Mouse (Mus musculus) heart, embryonic 14.5 days (tissue): ENCODE results near the gene Pttg1ip. TPM values are rescaled to one million over a fixed set of nuclear protein-coding genes. Genes with fewer than 3 reads are reported as not detected.
A peak's percentile ranks its signal among the peaks of the same experiment; 100 is the strongest.

Experiments
- ATAC-seq: fragments of 200-750 bp; cut with Nextera tagmentation; 2 replicates; pipeline ENCODE4 v1.8.0; 2017; ENCODE audit warnings: low read depth, moderate TSS enrichment; ENCODE audit not compliant: insufficient number of reproducible peaks, insufficient read depth, low FRiP score
- H3K27ac ChIP-seq, 2 experiments: fragments of 200-500 bp in 1 of 2; fragments of 300-500 bp in 1 of 2; sonication (generic) in 1 of 2; replicated peaks in 1 of 2; 2 replicates each; pipeline ENCODE4 v1.5.1; 2012 to 2014; ENCODE audit warnings: low read depth in 2 of 2, low read length in 2 of 2, control low read depth in 1 of 2, mild to moderate bottlenecking in 1 of 2, mixed read lengths in 1 of 2; ENCODE audit not compliant: control insufficient read depth in 1 of 2, insufficient read depth in 1 of 2
- H3K27me3 ChIP-seq: fragments of 300-500 bp; sonication (generic); 2 replicates; pipeline ENCODE4 v1.6.1; 2014; ENCODE audit warnings: mild to moderate bottlenecking, low read length, control low read depth; ENCODE audit not compliant: control insufficient read depth, insufficient read depth
- H3K36me3 ChIP-seq: fragments of 300-500 bp; sonication (generic); 2 replicates; pipeline ENCODE4 v1.6.1; 2014; ENCODE audit warnings: mild to moderate bottlenecking, control low read depth, low read length, mixed read lengths; ENCODE audit not compliant: control insufficient read depth, insufficient read depth
- H3K4me1 ChIP-seq, 2 experiments: fragments of 200-500 bp in 1 of 2; fragments of 300-500 bp in 1 of 2; sonication (generic) in 1 of 2; 2 replicates each; pipeline ENCODE4 v1.6.1; 2012 to 2014; ENCODE audit warnings: low read length in 2 of 2, control low read depth in 1 of 2, mixed read lengths in 1 of 2; ENCODE audit not compliant: control insufficient read depth in 2 of 2, insufficient read depth in 2 of 2
- H3K4me2 ChIP-seq: fragments of 300-500 bp; sonication (generic); 2 replicates; pipeline ENCODE4 v1.6.1; 2014; ENCODE audit warnings: mild to moderate bottlenecking, low read length
- H3K4me3 ChIP-seq, 2 experiments: fragments of 200-500 bp in 1 of 2; fragments of 300-500 bp in 1 of 2; sonication (generic) in 1 of 2; 2 replicates each; pipeline ENCODE4 v1.5.1; 2012 to 2014; ENCODE audit warnings: low read length in 2 of 2, mild to moderate bottlenecking in 2 of 2, control low read depth in 1 of 2, low read depth in 1 of 2, moderate library complexity in 1 of 2; ENCODE audit not compliant: control insufficient read depth in 1 of 2, insufficient read depth in 1 of 2
- H3K9ac ChIP-seq: fragments of 300-500 bp; sonication (generic); 2 replicates; pipeline ENCODE4 v1.6.1; 2014; ENCODE audit warnings: mild to moderate bottlenecking, low read length
- H3K9me3 ChIP-seq: fragments of 300-500 bp; sonication (generic); 2 replicates; pipeline ENCODE4 v1.6.1; 2016; ENCODE audit warnings: low read length, control low read depth; ENCODE audit not compliant: control insufficient read depth
- WGBS: fragments of 180-500 bp; shearing (Covaris S2); extraction: QIAGEN DNeasy Blood & Tissue Kit; methylation state at CpG from one replicate; pipeline ENCODE4 v1.1.7; 2014; 5-methylcytosine and 5-hydroxymethylcytosine counted together
- polyA plus RNA-seq: library from polyadenylated mRNA; unstranded; fragments of >200 nt; fragmentation: Nextera tagmentation; extraction: Ambion mirVana; gene quantifications from 2 replicates; pipeline ENCODE4 v1.2.1, GENCODE M21; 2014

Gene Pttg1ip
- polyA plus RNA-seq, result 128 and 133 TPM in 2 replicates

DNA sequence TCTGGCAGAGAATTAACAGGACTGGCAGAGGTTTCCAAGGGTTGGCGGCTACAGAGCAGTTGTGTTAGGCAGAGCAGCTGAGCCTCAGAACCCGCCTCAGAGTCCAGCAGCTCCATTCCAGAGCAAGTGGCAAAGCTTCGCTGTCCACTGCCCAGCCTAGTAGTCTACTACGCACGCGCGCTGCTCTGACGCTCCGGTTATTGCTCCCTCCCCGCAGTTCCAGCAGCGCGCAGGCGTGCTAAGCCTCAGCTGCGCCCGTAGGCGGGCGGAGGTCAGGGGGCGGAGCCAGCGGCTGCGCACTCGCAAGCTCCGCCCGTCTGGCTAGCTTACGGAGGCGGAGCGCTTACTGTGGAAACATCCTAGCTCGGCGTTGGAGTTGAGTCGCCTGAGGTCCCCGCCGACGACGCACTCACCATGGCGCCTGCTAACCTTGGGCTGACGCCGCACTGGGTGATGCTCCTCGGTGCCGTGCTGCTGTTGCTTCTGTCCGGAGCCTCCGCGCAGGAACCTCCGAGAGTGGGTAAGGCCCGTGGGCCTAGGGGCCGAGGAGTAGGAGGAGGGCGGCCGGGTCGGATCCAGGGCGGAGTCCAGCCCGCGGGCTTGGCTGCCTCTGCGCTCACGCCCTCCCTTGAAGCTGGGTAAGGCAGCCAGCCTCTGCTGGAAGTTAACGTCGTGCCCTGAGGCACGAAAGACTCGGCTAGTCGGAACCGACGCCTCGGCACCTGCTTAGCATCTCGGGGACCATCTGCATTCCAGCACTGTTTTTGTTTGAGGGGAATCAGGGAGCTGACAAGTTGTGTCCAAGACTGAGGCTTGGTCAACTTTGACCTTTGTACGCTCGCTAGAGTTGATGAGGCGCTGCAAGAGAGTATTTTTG, at the start of gene Pttg1ip:
Gene Pttg1ip (plus strand): TSS at position 313 of the 877 bp plus-strand sequence.
- H3K36me3 ChIP-seq, result peaks cover 9% of the 10 kb centered on the region; the same call in 1 of the 2 replicates
- under 1% methylated on average over 64 of the region's 64 CpGs for WGBS

DNA sequence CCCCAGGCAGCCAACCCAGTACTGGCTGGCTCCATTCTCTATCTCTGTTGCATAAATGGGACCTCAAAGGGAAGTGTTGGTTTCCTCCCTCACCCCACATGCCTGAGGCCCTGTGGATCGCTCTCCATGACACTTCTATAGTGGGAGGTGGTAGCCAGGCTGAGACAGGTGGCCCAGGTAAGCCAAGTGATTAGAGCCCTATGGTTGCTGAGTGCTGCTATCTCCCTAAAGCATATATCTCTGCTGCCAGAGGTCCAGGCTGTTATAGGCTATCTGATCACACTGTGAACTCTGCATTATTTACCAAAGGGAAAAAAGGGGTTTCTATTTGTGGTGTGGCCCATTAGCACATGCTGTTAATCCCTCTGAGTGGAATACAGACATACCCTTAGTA, 49.5 kb upstream of the Pttg1ip start:
- Histone ChIP-seq H3K27me3 (no peaks in the 10 kb centered on the region), H3K9ac (no peak overlapping the region), H3K27ac (no peak overlapping the region), H3K4me2 (no peak overlapping the region), H3K4me1 (peaks cover 17 to 20% of the 10 kb centered on the region in 2 experiments), H3K36me3 (no peaks in the 10 kb centered on the region), H3K4me3 (no peak overlapping the region), H3K9me3 (no peaks in the 10 kb centered on the region)
- WGBS, result 81% methylated on average over 1 of the region's 1 CpGs
- no peak for ATAC-seq

More for the DNA sequence above, at the start of gene Pttg1ip:
- no peaks in the 10 kb centered on the region for H3K27me3 ChIP-seq
- H3K9ac ChIP-seq, result peak within 1 kb of the TSS; percentile 89
- peak within 1 kb of the TSS; percentile 92 to 95 for H3K27ac ChIP-seq
- peaks cover 8 to 30% of the 10 kb centered on the region in 2 experiments for H3K4me1 ChIP-seq
- peak; percentile 95 for ATAC-seq
- peak within 1 kb of the TSS; percentile 79 to 80 for H3K4me3 ChIP-seq
- no peaks in the 10 kb centered on the region for H3K9me3 ChIP-seq
- H3K4me2 ChIP-seq, result peak within 1 kb of the TSS; percentile 84

DNA sequence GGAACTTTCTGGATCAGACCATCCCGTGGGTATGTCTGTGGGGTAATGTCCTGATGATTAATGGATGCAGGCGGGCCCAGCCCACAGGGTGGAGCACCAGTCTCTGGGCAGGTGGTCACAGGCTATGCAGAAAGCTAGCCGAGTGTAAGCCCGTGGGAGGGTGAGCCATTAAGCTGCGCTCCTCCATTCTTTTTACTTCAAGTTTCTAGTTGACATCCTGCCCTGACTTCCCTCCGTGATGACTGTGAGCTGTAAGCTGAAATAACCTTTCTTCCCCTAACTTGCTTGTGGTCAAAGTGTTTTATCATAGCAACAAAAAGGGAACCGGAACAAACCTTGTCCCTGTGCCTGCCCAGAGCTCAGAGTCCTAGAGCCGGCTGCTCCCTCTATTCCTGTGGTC, 44.8 kb upstream of the Pttg1ip start:
- Histone ChIP-seq H3K36me3 (no peaks in the 10 kb centered on the region), H3K4me1 (peaks cover 6 to 7% of the 10 kb centered on the region in 2 experiments; a peak in 2 of 4 replicates), H3K27ac (no peak overlapping the region), H3K4me2 (no peak overlapping the region), H3K27me3 (no peaks in the 10 kb centered on the region), H3K4me3 (no peak overlapping the region), H3K9me3 (no peaks in the 10 kb centered on the region), H3K9ac (no peak overlapping the region)
- ATAC-seq, result no peak
- 70% methylated on average over 8 of the region's 8 CpGs for WGBS

DNA sequence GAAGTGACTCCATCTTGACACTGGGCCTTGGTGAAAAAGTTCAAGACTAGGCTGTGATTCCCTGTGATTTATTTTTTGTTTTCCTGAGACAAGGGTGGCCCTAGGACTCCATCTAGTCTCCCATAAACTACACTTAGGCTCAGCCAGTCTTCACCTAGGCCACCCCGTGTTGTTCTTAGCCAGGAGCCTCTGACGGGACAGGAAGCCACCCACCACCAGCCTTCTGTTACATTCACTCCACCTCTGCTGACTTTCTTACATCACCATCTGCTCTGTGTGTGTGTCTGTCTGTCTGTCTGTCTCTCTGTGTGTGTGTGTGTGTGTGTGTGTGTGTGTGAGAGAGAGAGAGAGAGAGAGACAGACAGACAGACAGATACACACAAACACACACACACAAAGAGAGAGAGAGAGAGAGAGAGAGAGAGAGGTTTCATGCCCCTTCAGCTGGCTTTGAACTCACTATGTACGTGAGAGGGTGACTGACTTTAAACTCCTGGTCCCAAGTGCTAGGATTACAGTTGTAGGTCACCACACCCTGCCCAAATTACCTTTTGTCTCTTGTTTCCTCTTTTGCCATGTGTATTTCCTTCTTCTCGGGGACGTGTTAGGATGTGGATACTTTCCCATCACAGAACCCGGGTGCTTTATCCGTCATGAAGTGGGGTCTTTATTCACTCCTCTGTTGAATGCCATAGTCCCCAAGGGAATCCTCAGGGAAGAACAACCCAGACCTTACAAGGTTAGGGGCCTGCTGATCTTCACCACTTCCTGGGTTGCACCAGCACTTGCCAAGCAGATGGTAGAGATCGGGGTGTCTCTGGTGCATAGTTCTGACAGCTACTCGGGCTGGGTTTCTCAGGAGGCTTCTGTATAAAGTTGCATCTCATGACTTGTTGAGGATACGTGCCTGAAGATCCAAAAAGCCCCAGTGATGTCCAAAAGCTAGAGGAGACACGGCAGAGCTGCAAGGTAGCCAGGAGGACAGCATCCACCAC, 44.0 kb upstream of the Pttg1ip start:
- Histone ChIP-seq H3K27ac (no peak overlapping the region), H3K4me2 (no peak overlapping the region), H3K9me3 (no peaks in the 10 kb centered on the region), H3K4me1 (peaks cover 5 to 6% of the 10 kb centered on the region in 2 experiments; a peak in 2 of 4 replicates), H3K36me3 (no peaks in the 10 kb centered on the region), H3K4me3 (no peak overlapping the region), H3K27me3 (no peaks in the 10 kb centered on the region), H3K9ac (no peak overlapping the region)
- ATAC-seq, result no peak
- 78% methylated on average over 11 of the region's 11 CpGs for WGBS

DNA sequence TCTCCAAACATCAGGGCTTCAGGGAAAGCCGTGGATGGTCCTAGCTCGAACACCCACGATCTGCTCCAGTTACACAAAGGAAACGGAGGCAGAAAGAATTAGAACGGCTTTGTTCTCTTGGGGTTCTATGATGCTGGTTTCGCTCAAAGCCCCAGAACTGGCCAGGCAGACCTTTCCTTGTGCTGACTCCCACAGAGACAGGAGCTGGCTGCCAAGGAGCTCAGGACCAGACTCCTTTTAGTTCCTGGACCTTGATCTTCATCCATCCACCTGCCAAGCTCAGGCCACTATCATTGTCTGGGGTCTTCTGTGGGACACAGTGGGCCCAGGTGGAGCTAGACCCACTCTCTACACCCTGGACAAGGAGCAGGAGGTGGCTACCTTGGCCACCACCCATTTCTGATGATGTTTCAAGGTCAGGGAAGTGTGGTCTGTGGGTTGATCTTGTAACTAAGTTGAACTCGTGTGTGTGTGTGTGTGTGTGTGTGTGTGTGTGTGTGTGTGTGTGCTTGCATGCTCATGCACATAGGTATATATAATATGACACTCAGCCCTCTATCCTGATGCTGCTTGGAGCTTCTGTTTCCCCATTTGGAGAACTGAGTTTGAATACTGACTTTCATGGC, 42.1 kb upstream of the Pttg1ip start:
- WGBS, result 49% methylated on average over 7 of the region's 7 CpGs
- Histone ChIP-seq H3K4me2 (no peak overlapping the region), H3K27ac (no peak overlapping the region), H3K4me1 (peaks cover 5 to 6% of the 10 kb centered on the region in 2 experiments; a peak in 2 of 4 replicates), H3K9ac (no peak overlapping the region), H3K27me3 (no peaks in the 10 kb centered on the region), H3K4me3 (no peak overlapping the region), H3K36me3 (no peaks in the 10 kb centered on the region), H3K9me3 (no peaks in the 10 kb centered on the region)
- no peak for ATAC-seq

DNA sequence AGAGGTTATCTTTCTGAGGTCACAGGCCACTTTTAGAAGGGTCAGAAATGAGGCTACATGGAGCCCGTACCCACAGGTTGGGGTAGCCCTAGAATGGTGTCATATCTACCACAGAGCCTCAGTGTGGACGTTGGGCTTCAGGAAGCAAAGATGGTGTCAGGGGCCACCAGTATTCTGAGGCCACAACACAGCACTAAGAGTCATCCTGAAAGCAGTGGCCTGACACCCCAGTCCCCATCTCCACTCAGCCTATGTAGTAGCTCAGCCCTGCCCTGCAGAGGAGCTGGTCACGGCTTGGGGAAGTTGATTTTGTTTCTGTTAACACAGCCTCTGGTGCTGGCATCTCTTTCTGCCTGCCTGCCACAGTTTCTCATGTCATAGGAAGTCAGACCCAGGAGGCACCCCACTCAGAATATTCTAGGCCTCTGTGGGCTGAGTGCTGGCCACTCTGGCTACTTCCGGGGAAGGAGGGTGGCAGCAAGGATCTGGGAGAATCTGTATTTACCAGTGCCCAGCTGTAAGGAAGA, 40.9 kb upstream of the Pttg1ip start:
- H3K36me3 ChIP-seq, result no peaks in the 10 kb centered on the region
- H3K27ac ChIP-seq, result no peak overlapping the region
- H3K4me1 ChIP-seq, result peaks cover 5 to 6% of the 10 kb centered on the region in 2 experiments; a peak in 2 of 4 replicates
- no peak for ATAC-seq
- H3K9ac ChIP-seq, result no peak overlapping the region
- H3K9me3 ChIP-seq, result no peaks in the 10 kb centered on the region
- no peak overlapping the region for H3K4me2 ChIP-seq
- H3K27me3 ChIP-seq, result no peaks in the 10 kb centered on the region
- 80% methylated on average over 4 of the region's 4 CpGs for WGBS
- H3K4me3 ChIP-seq, result no peak overlapping the region
